Mouse (Mus musculus) stomach, embryonic 15.5 days (tissue): Measurements from ENCODE around the gene Shc3. TPM values are rescaled to one million over a fixed set of nuclear protein-coding genes. Genes with fewer than 3 reads are reported as not detected.
A peak's percentile ranks its signal among the peaks of the same experiment; 100 is the strongest.

Experiments
- ATAC-seq: fragments of 200-750 bp; cut with Nextera tagmentation; 2 replicates; pipeline ENCODE4 v1.8.0; 2017; ENCODE audit warnings: low read depth, moderate number of reproducible peaks, moderate TSS enrichment; ENCODE audit not compliant: insufficient read depth, low FRiP score
- H3K27ac ChIP-seq: fragments of 300-500 bp; sonication (generic); 2 replicates; pipeline ENCODE4 v1.5.1; 2015; ENCODE audit warnings: mild to moderate bottlenecking, inconsistent platforms
- H3K27me3 ChIP-seq: fragments of 300-500 bp; sonication (generic); replicated peaks from 2 replicates; pipeline ENCODE4 v1.6.1; 2015; ENCODE audit warnings: inconsistent platforms
- H3K36me3 ChIP-seq: fragments of 300-500 bp; sonication (generic); 2 replicates; pipeline ENCODE4 v1.6.1; 2015; ENCODE audit warnings: inconsistent platforms
- H3K4me1 ChIP-seq: fragments of 300-500 bp; sonication (generic); 2 replicates; pipeline ENCODE4 v1.6.1; 2015; ENCODE audit warnings: inconsistent platforms
- H3K4me2 ChIP-seq: fragments of 300-500 bp; sonication (generic); 2 replicates; pipeline ENCODE4 v1.6.1; 2015; ENCODE audit warnings: mild to moderate bottlenecking, inconsistent platforms
- H3K4me3 ChIP-seq: fragments of 300-500 bp; sonication (generic); replicated peaks from 2 replicates; pipeline ENCODE4 v1.5.1; 2015; ENCODE audit warnings: inconsistent platforms
- H3K9ac ChIP-seq: fragments of 300-500 bp; sonication (generic); 2 replicates; pipeline ENCODE4 v1.6.1; 2015; ENCODE audit warnings: inconsistent platforms
- H3K9me3 ChIP-seq: fragments of 300-500 bp; sonication (generic); 2 replicates; pipeline ENCODE4 v1.6.1; 2016; ENCODE audit warnings: inconsistent platforms
- WGBS: fragments of 180-500 bp; shearing (Covaris S2); methylation state at CpG from one replicate; pipeline ENCODE4 v1.1.7; 2015; 5-methylcytosine and 5-hydroxymethylcytosine counted together
- polyA plus RNA-seq: library from polyadenylated mRNA; unstranded; fragments of >200 nt; fragmentation: Nextera tagmentation; extraction: Ambion mirVana; gene quantifications from 2 replicates; pipeline ENCODE4 v1.2.1, GENCODE M21; 2015

Shc3 gene
- polyA plus RNA-seq, 1 experiment from 2014 or later = 0.35 TPM

- 0 out of 2 replicates have a peak, but pooled peaks cover 4% of the 10 kb centered on the region for H3K36me3 ChIP-seq
- WGBS = 12% methylated on average over 5 of the region's 5 CpGs
- no peaks in the 10 kb centered on the region for H3K9me3 ChIP-seq
- H3K4me2 ChIP-seq = no peak overlapping the region
- no peak overlapping the region for H3K27ac ChIP-seq
- no peak for ATAC-seq
- no peak overlapping the region for H3K9ac ChIP-seq
- no peaks in the 10 kb centered on the region for H3K4me1 ChIP-seq
- no peak overlapping the region for H3K4me3 ChIP-seq
- H3K27me3 ChIP-seq = no peaks in the 10 kb centered on the region
Observed at GRCm38 (mm10) chr13:51424647-51425046, 144.6 kb downstream of the Shc3 start.

GRCm38 (mm10) chr13:51423647-51424046 is 145.6 kb downstream of the Shc3 start:
- ATAC-seq = no peak
- H3K27me3 ChIP-seq = no peaks in the 10 kb centered on the region
- H3K27ac ChIP-seq = no peak overlapping the region
- H3K9me3 ChIP-seq = no peaks in the 10 kb centered on the region
- H3K4me1 ChIP-seq = 0 out of 2 replicates have a peak, but pooled peaks cover 4% of the 10 kb centered on the region
- H3K4me2 ChIP-seq = no peak overlapping the region
- H3K9ac ChIP-seq = no peak overlapping the region
- 0 out of 2 replicates have a peak, but pooled peaks cover 5% of the 10 kb centered on the region for H3K36me3 ChIP-seq
- no peak overlapping the region for H3K4me3 ChIP-seq
- 67% methylated on average over 9 of the region's 9 CpGs for WGBS

- Histone ChIP-seq H3K4me1 (peaks cover 16% of the 10 kb centered on the region), H3K4me2 (no peak overlapping the region), H3K9ac (no peak overlapping the region), H3K9me3 (no peaks in the 10 kb centered on the region), H3K27me3 (no peaks in the 10 kb centered on the region), H3K36me3 (0 out of 2 replicates have a peak, but pooled peaks cover 5% of the 10 kb centered on the region), H3K27ac (no peak overlapping the region), H3K4me3 (no peak overlapping the region)
- 79% methylated on average over 9 of the region's 9 CpGs for WGBS
- ATAC-seq = no peak
Observed at GRCm38 (mm10) chr13:51420861-51421260, 148.4 kb downstream of the Shc3 start.

GRCm38 (mm10) chr13:51419501-51419900 is 149.7 kb downstream of the Shc3 start:
- WGBS = 89% methylated on average over 15 of the region's 15 CpGs

GRCm38 (mm10) chr13:51418942-51419451 is 150.2 kb downstream of the Shc3 start:
- H3K27me3 ChIP-seq = no peaks in the 10 kb centered on the region
- H3K4me1 ChIP-seq = peaks cover 16% of the 10 kb centered on the region
- peaks cover 17% of the 10 kb centered on the region for H3K36me3 ChIP-seq
- no peak overlapping the region for H3K27ac ChIP-seq
- no peaks in the 10 kb centered on the region for H3K9me3 ChIP-seq
- 0 out of 2 replicates have a peak, but pooled peaks have one; percentile 24 for ATAC-seq
- no peak overlapping the region for H3K4me3 ChIP-seq
- no peak overlapping the region for H3K9ac ChIP-seq
- 76% methylated on average over 19 of the region's 19 CpGs for WGBS
- H3K4me2 ChIP-seq = peak overlapping the region; percentile 33

More at GRCm38 (mm10) chr13:51419501-51419900, 149.7 kb downstream of the Shc3 start:
- Histone ChIP-seq H3K4me3 (no peak overlapping the region), H3K4me2 (no peak overlapping the region), H3K9me3 (no peaks in the 10 kb centered on the region), H3K9ac (no peak overlapping the region), H3K27me3 (no peaks in the 10 kb centered on the region), H3K36me3 (peaks cover 14% of the 10 kb centered on the region), H3K27ac (no peak overlapping the region), H3K4me1 (peaks cover 16% of the 10 kb centered on the region)
- no peak for ATAC-seq

GRCm38 (mm10) chr13:51418268-51418941 is 150.8 kb downstream of the Shc3 start:
- Histone ChIP-seq H3K27me3 (no peaks in the 10 kb centered on the region), H3K36me3 (peaks cover 17% of the 10 kb centered on the region), H3K4me1 (peaks cover 16% of the 10 kb centered on the region), H3K27ac (peak overlapping the region; percentile 76), H3K4me3 (no peak overlapping the region), H3K9me3 (no peaks in the 10 kb centered on the region), H3K4me2 (peak overlapping the region; percentile 33), H3K9ac (no peak overlapping the region)
- WGBS = 4% methylated on average over 20 of the region's 20 CpGs
- ATAC-seq = peak; percentile 74

GRCm38 (mm10) chr13:51417796-51418195 is 151.4 kb downstream of the Shc3 start:
- H3K27me3 ChIP-seq = no peaks in the 10 kb centered on the region
- no peak for ATAC-seq
- no peak overlapping the region for H3K4me3 ChIP-seq
- H3K4me2 ChIP-seq = 0 out of 2 replicates have a peak overlapping the region, but pooled peaks have one; percentile 16
- peaks cover 17% of the 10 kb centered on the region for H3K36me3 ChIP-seq
- peaks cover 16% of the 10 kb centered on the region for H3K4me1 ChIP-seq
- H3K27ac ChIP-seq = peak overlapping the region; percentile 76
- no peak overlapping the region for H3K9ac ChIP-seq
- no peaks in the 10 kb centered on the region for H3K9me3 ChIP-seq
- 52% methylated on average over 6 of the region's 6 CpGs for WGBS

GRCm38 (mm10) chr13:51416727-51417126 is 152.5 kb downstream of the Shc3 start:
- Histone ChIP-seq H3K27ac (no peak overlapping the region), H3K9ac (no peak overlapping the region), H3K4me1 (peaks cover 23% of the 10 kb centered on the region), H3K27me3 (no peaks in the 10 kb centered on the region), H3K4me3 (no peak overlapping the region), H3K9me3 (no peaks in the 10 kb centered on the region), H3K4me2 (no peak overlapping the region), H3K36me3 (peaks cover 17% of the 10 kb centered on the region)
- WGBS = 76% methylated on average over 11 of the region's 11 CpGs
- no peak for ATAC-seq

GRCm38 (mm10) chr13:51413461-51413860 is 155.8 kb downstream of the Shc3 start:
- no peak overlapping the region for H3K9ac ChIP-seq
- 66% methylated on average over 3 of the region's 3 CpGs for WGBS
- peaks cover 12% of the 10 kb centered on the region for H3K36me3 ChIP-seq
- H3K27ac ChIP-seq = no peak overlapping the region
- no peaks in the 10 kb centered on the region for H3K27me3 ChIP-seq
- no peak overlapping the region for H3K4me3 ChIP-seq
- no peaks in the 10 kb centered on the region for H3K9me3 ChIP-seq
- ATAC-seq = no peak
- H3K4me1 ChIP-seq = peaks cover 22% of the 10 kb centered on the region
- H3K4me2 ChIP-seq = no peak overlapping the region

- no peaks in the 10 kb centered on the region for H3K27me3 ChIP-seq
- peak overlapping the region; percentile 80 for H3K27ac ChIP-seq
- no peaks in the 10 kb centered on the region for H3K9me3 ChIP-seq
- H3K4me3 ChIP-seq = peak overlapping the region; percentile 55
- H3K9ac ChIP-seq = 0 out of 2 replicates have a peak overlapping the region, but pooled peaks have one; percentile 19
- peak overlapping the region; percentile 72 for H3K4me2 ChIP-seq
- ATAC-seq = no peak
- peaks cover 12% of the 10 kb centered on the region for H3K36me3 ChIP-seq
- WGBS = 22% methylated on average over 12 of the region's 12 CpGs
- H3K4me1 ChIP-seq = peaks cover 15% of the 10 kb centered on the region
Observed at GRCm38 (mm10) chr13:51411696-51412430, 157.4 kb downstream of the Shc3 start.

- no peak for ATAC-seq
- H3K4me1 ChIP-seq = peaks cover 15% of the 10 kb centered on the region
- no peaks in the 10 kb centered on the region for H3K9me3 ChIP-seq
- WGBS = 36% methylated on average over 9 of the region's 9 CpGs
- H3K36me3 ChIP-seq = peaks cover 12% of the 10 kb centered on the region
- H3K27me3 ChIP-seq = no peaks in the 10 kb centered on the region
- H3K27ac ChIP-seq = peak overlapping the region; percentile 80
- H3K4me3 ChIP-seq = peak overlapping the region; percentile 55
- H3K4me2 ChIP-seq = peak overlapping the region; percentile 72
- H3K9ac ChIP-seq = peak overlapping the region; percentile 19; the same call in 1 of the 2 replicates
Observed at GRCm38 (mm10) chr13:51411243-51411642, 158.0 kb downstream of the Shc3 start.
